Mouse (Mus musculus) small intestine, adult 2 months (tissue): Measurements from ENCODE around the gene Paqr3. TPM values are rescaled to one million over a fixed set of nuclear protein-coding genes. Genes with fewer than 3 reads are reported as not detected.
A peak's percentile ranks its signal among the peaks of the same experiment; 100 is the strongest.

Experiments used
- H3K27ac ChIP-seq: fragments of 200-500 bp; 2 replicates; pipeline ENCODE4 v1.5.1; 2012; ENCODE audit warnings: low read depth, low read length, control low read depth, inconsistent platforms; ENCODE audit not compliant: insufficient read depth
- H3K27me3 ChIP-seq: fragments of 200-500 bp; 2 replicates; pipeline ENCODE4 v1.6.1; 2012; ENCODE audit warnings: mild to moderate bottlenecking, moderate library complexity, low read length, inconsistent platforms; ENCODE audit not compliant: control insufficient read depth, insufficient read depth
- H3K36me3 ChIP-seq: fragments of 200-500 bp; 2 replicates; pipeline ENCODE4 v1.6.1; 2012; ENCODE audit warnings: mild to moderate bottlenecking, low read length, control low read depth, inconsistent platforms; ENCODE audit not compliant: control insufficient read depth, insufficient read depth
- H3K4me1 ChIP-seq: fragments of 200-500 bp; 2 replicates; pipeline ENCODE4 v1.6.1; 2012; ENCODE audit warnings: low read length, inconsistent platforms, mixed read lengths; ENCODE audit not compliant: control insufficient read depth, insufficient read depth, insufficient read length
- H3K4me3 ChIP-seq: fragments of 200-500 bp; 2 replicates; pipeline ENCODE4 v1.5.1; 2012; ENCODE audit warnings: low read depth, mild to moderate bottlenecking, control low read depth, inconsistent platforms, low read length, moderate library complexity
- CTCF ChIP-seq: fragments of 200-500 bp; IDR thresholded peaks from 2 replicates; pipeline ENCODE4 v1.5.1; 2012; ENCODE audit warnings: low read depth, mild to moderate bottlenecking, control low read depth, inconsistent platforms, low read length, moderate library complexity, mixed read lengths; ENCODE audit not compliant: insufficient replicate concordance, insufficient read length; ENCODE audit errors: extremely low read depth
- POLR2A ChIP-seq: fragments of 200-500 bp; IDR thresholded peaks from 2 replicates; pipeline ENCODE4 v1.6.1; 2012; ENCODE audit warnings: low read depth, mild to moderate bottlenecking, control low read depth, inconsistent platforms, low read length, moderate library complexity
- WGBS: fragments of 180-500 bp; shearing (Covaris S2); methylation state at CpG from one replicate; pipeline ENCODE4 v1.1.7; 2018; 5-methylcytosine and 5-hydroxymethylcytosine counted together
- polyA plus RNA-seq: library from polyadenylated mRNA; depleted of rRNA; stranded (reverse); fragments of >200 nt; gene quantifications from 2 replicates; pipeline ENCODE4 v1.2.3, GENCODE M21; 2012; rRNA removed

Paqr3 gene
- 0.57 and 1.0 TPM in 2 replicates for polyA plus RNA-seq

GRCm38 (mm10) chr5:97111207-97111910 lies at the start of gene Paqr3:
TSS of gene Paqr3 (minus strand) at chr5:97111596.
- Histone ChIP-seq H3K36me3 (no peaks in the 10 kb centered on the region), H3K27me3 (0 out of 2 replicates have a peak, but pooled peaks cover 2% of the 10 kb centered on the region), H3K4me1 (no peaks in the 10 kb centered on the region; the same call in 1 of the 2 replicates), H3K4me3 (peak within 1 kb of the TSS; percentile 76), H3K27ac (no peak within 1 kb of the TSS)
- under 1% methylated on average over 61 of the region's 62 CpGs for WGBS
- no peak for TF ChIP-seq POLR2A
- no peak for TF ChIP-seq CTCF

- Histone ChIP-seq H3K36me3 (no peaks in the 10 kb centered on the region), H3K4me1 (no peaks in the 10 kb centered on the region), H3K27ac (no peak overlapping the region), H3K27me3 (no peaks in the 10 kb centered on the region), H3K4me3 (no peak overlapping the region)
- 11% methylated on average over 1 of the region's 1 CpGs for WGBS
- no peak for TF ChIP-seq CTCF
- no peak for TF ChIP-seq POLR2A
Observed at GRCm38 (mm10) chr5:97154688-97155087, 43.3 kb upstream of the Paqr3 start.

GRCm38 (mm10) chr5:97135331-97135730 lies 23.9 kb upstream of the Paqr3 start:
- H3K27ac ChIP-seq, result no peak overlapping the region
- no peak overlapping the region for H3K4me3 ChIP-seq
- no peaks in the 10 kb centered on the region for H3K27me3 ChIP-seq
- 80% methylated on average over 2 of the region's 2 CpGs for WGBS
- H3K36me3 ChIP-seq, result no peaks in the 10 kb centered on the region
- no peaks in the 10 kb centered on the region for H3K4me1 ChIP-seq
- TF ChIP-seq POLR2A (no peak), CTCF (no peak)

GRCm38 (mm10) chr5:97129589-97129988 lies 18.2 kb upstream of the Paqr3 start:
- Histone ChIP-seq H3K27me3 (no peaks in the 10 kb centered on the region; the same call in 1 of the 2 replicates), H3K27ac (no peak overlapping the region), H3K4me3 (no peak overlapping the region), H3K4me1 (no peaks in the 10 kb centered on the region), H3K36me3 (no peaks in the 10 kb centered on the region)
- TF ChIP-seq CTCF, result no peak
- no peak for TF ChIP-seq POLR2A
- 96% methylated on average over 2 of the region's 2 CpGs for WGBS

- no peak overlapping the region for H3K4me3 ChIP-seq
- peak; percentile 24; the same call in 1 of the 2 replicates for TF ChIP-seq CTCF
- no peak for TF ChIP-seq POLR2A
- H3K27me3 ChIP-seq, result no peaks in the 10 kb centered on the region; the same call in 1 of the 2 replicates
- H3K36me3 ChIP-seq, result no peaks in the 10 kb centered on the region
- no peaks in the 10 kb centered on the region for H3K4me1 ChIP-seq
- no peak overlapping the region for H3K27ac ChIP-seq
- 44% methylated on average over 21 of the region's 21 CpGs for WGBS
Observed at GRCm38 (mm10) chr5:97128242-97129226, 17.1 kb upstream of the Paqr3 start.

GRCm38 (mm10) chr5:97127284-97127683 lies 15.9 kb upstream of the Paqr3 start:
- Histone ChIP-seq H3K36me3 (no peaks in the 10 kb centered on the region), H3K4me3 (no peak overlapping the region), H3K27ac (no peak overlapping the region), H3K27me3 (no peaks in the 10 kb centered on the region; the same call in 1 of the 2 replicates), H3K4me1 (no peaks in the 10 kb centered on the region)
- WGBS, result 82% methylated on average over 6 of the region's 6 CpGs
- TF ChIP-seq CTCF, result no peak
- no peak for TF ChIP-seq POLR2A
